Mouse (Mus musculus) frontal cortex, adult (tissue): ENCODE results near the gene Ccnjl.

ENCODE experiments used
- ATAC-seq: cut with Nextera tagmentation; 2 replicates; pipeline ENCODE4 v1.9.2; 2017; ENCODE audit warnings: mild to moderate bottlenecking, moderate library complexity, mixed read lengths; ENCODE audit not compliant: low TSS enrichment

Gene Ccnjl

GRCm38 (mm10) chr11:43528683-43529499, at the start of gene Ccnjl:
Gene Ccnjl, plus strand, starts transcription at chr11:43528784.
- peak; percentile 84 for ATAC-seq

- ATAC-seq: no peak
Observed at GRCm38 (mm10) chr11:43479376-43479775, 49.2 kb upstream of the Ccnjl start.

- no peak for ATAC-seq
Observed at GRCm38 (mm10) chr11:43480561-43480960, 48.0 kb upstream of the Ccnjl start.

GRCm38 (mm10) chr11:43481672-43482522, 46.7 kb upstream of the Ccnjl start:
- peak; percentile 53 for ATAC-seq

- ATAC-seq: 0 out of 2 replicates have a peak, but pooled peaks have one; percentile 64
Observed at GRCm38 (mm10) chr11:43483122-43483792, 45.3 kb upstream of the Ccnjl start.

GRCm38 (mm10) chr11:43484057-43484456, 44.5 kb upstream of the Ccnjl start:
- no peak for ATAC-seq

- ATAC-seq: no peak
Observed at GRCm38 (mm10) chr11:43484652-43485051, 43.9 kb upstream of the Ccnjl start.

GRCm38 (mm10) chr11:43485855-43486254, 42.7 kb upstream of the Ccnjl start:
- no peak for ATAC-seq

GRCm38 (mm10) chr11:43492663-43493062, 35.9 kb upstream of the Ccnjl start:
- peak; percentile 64 for ATAC-seq

- peak; percentile 89 for ATAC-seq
Observed at GRCm38 (mm10) chr11:43493815-43494409, 34.7 kb upstream of the Ccnjl start.

GRCm38 (mm10) chr11:43495037-43495436, 33.5 kb upstream of the Ccnjl start:
- ATAC-seq: no peak

- ATAC-seq: peak; percentile 67
Observed at GRCm38 (mm10) chr11:43495532-43495931, 33.1 kb upstream of the Ccnjl start.

- no peak for ATAC-seq
Observed at GRCm38 (mm10) chr11:43501256-43501655, 27.3 kb upstream of the Ccnjl start.

- no peak for ATAC-seq
Observed at GRCm38 (mm10) chr11:43505188-43505587, 23.4 kb upstream of the Ccnjl start.

- ATAC-seq: no peak
Observed at GRCm38 (mm10) chr11:43507976-43508375, 20.6 kb upstream of the Ccnjl start.

- no peak for ATAC-seq
Observed at GRCm38 (mm10) chr11:43509878-43510277, 18.7 kb upstream of the Ccnjl start.

- ATAC-seq: no peak
Observed at GRCm38 (mm10) chr11:43512661-43513190, 15.9 kb upstream of the Ccnjl start.

- ATAC-seq: no peak
Observed at GRCm38 (mm10) chr11:43516344-43517021, 12.1 kb upstream of the Ccnjl start.

GRCm38 (mm10) chr11:43517641-43518040, 10.9 kb upstream of the Ccnjl start:
- no peak for ATAC-seq

- ATAC-seq: no peak
Observed at GRCm38 (mm10) chr11:43518086-43518485, 10.5 kb upstream of the Ccnjl start.

GRCm38 (mm10) chr11:43518821-43519220, 9.8 kb upstream of the Ccnjl start:
- no peak for ATAC-seq
